Mouse (Mus musculus) CH12.LX (cell line): ENCODE data around the gene Senp7. TPM values are rescaled to one million over a fixed set of nuclear protein-coding genes. Genes with fewer than 3 reads are reported as not detected.

Experiments used
- DNase-seq: peaks from one replicate; pipeline ENCODE4 v3.0.0-alpha.2; 2013; ENCODE audit errors: extremely low read depth
- H3K27ac ChIP-seq: 2 replicates; pipeline ENCODE4 v1.5.1; 2012; ENCODE audit warnings: low read depth, mild to moderate bottlenecking, control low read depth, moderate library complexity; ENCODE audit not compliant: insufficient read depth
- H3K27me3 ChIP-seq: replicated peaks from 2 replicates; pipeline ENCODE3; 2012; ENCODE audit warnings: inconsistent platforms
- H3K36me3 ChIP-seq, 2 experiments: replicated peaks in 1 of 2; 2 replicates each; pipeline versions ENCODE3 to v1.6.1; 2012; ENCODE audit warnings: inconsistent platforms in 1 of 2, low read length in 1 of 2, mild to moderate bottlenecking in 1 of 2, mixed read lengths in 1 of 2, moderate library complexity in 1 of 2; ENCODE audit not compliant: control insufficient read depth in 1 of 2, insufficient read depth in 1 of 2
- H3K4me1 ChIP-seq, 2 experiments: 2 replicates each; pipeline ENCODE4 v1.6.1; 2012; ENCODE audit warnings: inconsistent platforms in 1 of 2, moderate library complexity in 1 of 2; ENCODE audit not compliant: insufficient read depth in 2 of 2, control insufficient read depth in 1 of 2
- H3K4me2 ChIP-seq: 2 replicates; pipeline ENCODE4 v1.6.1; 2012; ENCODE audit warnings: low read depth, mild to moderate bottlenecking, control low read depth; ENCODE audit not compliant: poor library complexity, insufficient read depth, severe bottlenecking
- H3K4me3 ChIP-seq, 3 experiments: fragments of 150-350 bp in 1 of 3; sonication (generic) in 1 of 3; replicated peaks in 1 of 3; 2 replicates each; pipeline versions ENCODE3 to v1.5.1; 2011 to 2012; ENCODE audit warnings: low read depth in 2 of 3, low read length in 2 of 3, mild to moderate bottlenecking in 2 of 3, moderate library complexity in 2 of 3, control low read depth in 1 of 3, improper control_type of control experiment in 1 of 3, inconsistent platforms in 1 of 3, mixed read lengths in 1 of 3; ENCODE audit not compliant: poor library complexity in 1 of 3
- H3K79me2 ChIP-seq: replicated peaks from 2 replicates; pipeline ENCODE4 v1.6.1; 2012; ENCODE audit warnings: mild to moderate bottlenecking, moderate library complexity; ENCODE audit not compliant: control insufficient read depth, poor library complexity, insufficient read depth, severe bottlenecking; ENCODE audit errors: extremely low read depth
- H3K9ac ChIP-seq: 2 replicates; pipeline ENCODE4 v1.6.1; 2012; ENCODE audit warnings: low read depth, mild to moderate bottlenecking, control low read depth, moderate library complexity; ENCODE audit not compliant: insufficient read depth
- H3K9me3 ChIP-seq: replicated peaks from 2 replicates; pipeline ENCODE3; 2012; ENCODE audit warnings: low read length, inconsistent platforms, mixed read lengths
- BHLHE40 ChIP-seq: IDR thresholded peaks from 2 replicates; pipeline ENCODE4 v1.6.1; 2011; ENCODE audit warnings: mild to moderate bottlenecking, low read depth, low read length, improper control_type of control experiment
- CHD2 ChIP-seq: IDR thresholded peaks from 2 replicates; pipeline ENCODE4 v1.6.1; 2011; ENCODE audit warnings: low read length, improper control_type of control experiment
- E2F4 ChIP-seq: IDR thresholded peaks from 2 replicates; pipeline ENCODE4 v1.6.1; 2011; ENCODE audit warnings: low read depth, low read length, improper control_type of control experiment; ENCODE audit not compliant: insufficient replicate concordance
- EP300 ChIP-seq: IDR thresholded peaks from 2 replicates; pipeline ENCODE4 v1.6.1; 2011; ENCODE audit warnings: low read length, improper control_type of control experiment
- MAFK ChIP-seq: IDR thresholded peaks from 2 replicates; pipeline ENCODE4 v1.6.1; 2011; ENCODE audit warnings: low read length, improper control_type of control experiment; ENCODE audit not compliant: insufficient replicate concordance
- MAX ChIP-seq: IDR thresholded peaks from 2 replicates; pipeline ENCODE4 v1.6.1; 2011; ENCODE audit warnings: low read length, improper control_type of control experiment
- MAZ ChIP-seq: IDR thresholded peaks from 2 replicates; pipeline ENCODE4 v1.6.1; 2012; ENCODE audit warnings: low read depth, mild to moderate bottlenecking, inconsistent platforms, low read length, improper control_type of control experiment, moderate library complexity
- MEF2A ChIP-seq: IDR thresholded peaks from 2 replicates; pipeline ENCODE4 v1.6.1; 2014; ENCODE audit warnings: low read depth, mild to moderate bottlenecking, inconsistent platforms, low read length, improper control_type of control experiment, borderline replicate concordance
- NELFE ChIP-seq: IDR thresholded peaks from 2 replicates; pipeline ENCODE4 v1.6.1; 2011; ENCODE audit warnings: low read depth, low read length, improper control_type of control experiment
- NRF1 ChIP-seq: IDR thresholded peaks from 2 replicates; pipeline ENCODE4 v1.6.1; 2014; ENCODE audit warnings: low read depth, mild to moderate bottlenecking, inconsistent platforms, low read length, improper control_type of control experiment, moderate library complexity
- POLR2AphosphoS2 ChIP-seq: IDR thresholded peaks from 2 replicates; pipeline ENCODE4 v1.6.1; 2011; ENCODE audit warnings: low read depth, low read length, improper control_type of control experiment
- TBP ChIP-seq: conservative IDR thresholded peaks from 2 replicates; pipeline ENCODE4 v1.6.1; 2011; ENCODE audit warnings: low read depth, low read length, improper control_type of control experiment
- UBTF ChIP-seq: IDR thresholded peaks from 2 replicates; pipeline ENCODE4 v1.6.1; 2012; ENCODE audit warnings: low read depth, mild to moderate bottlenecking, inconsistent platforms, low read length, improper control_type of control experiment, moderate library complexity
- USF2 ChIP-seq: conservative IDR thresholded peaks from 2 replicates; pipeline ENCODE4 v1.6.1; 2011; ENCODE audit warnings: low read depth, low read length, improper control_type of control experiment
- ZMIZ1 ChIP-seq: IDR thresholded peaks from 2 replicates; pipeline ENCODE4 v1.6.1; 2012; ENCODE audit warnings: low read depth, mild to moderate bottlenecking, inconsistent platforms, low read length, improper control_type of control experiment
- dilution Hi-C: fragments of 300-500 bp; cut with MboI; formaldehyde crosslinking; loops from 2 replicates; pipeline ENCODE4 v1.14.3; 2020; ENCODE audit warnings: low sequenced_read_pairs; ENCODE audit not compliant: extremely low pct_unique_long_range_greater_than_20kb, extremely low pct_ligation_motif_present
- in situ Hi-C: fragments of 300-500 bp; cut with MboI; formaldehyde crosslinking; loops from 3 replicates; pipeline ENCODE4 v1.14.3; 2019; ENCODE audit warnings: low sequenced_read_pairs, low pct_ligation_motif_present, low pct_unique_long_range_greater_than_20kb, mixed read lengths
- polyA plus RNA-seq: library from polyadenylated mRNA; unstranded; fragments of >175 nt; gene quantifications from 2 replicates; pipeline ENCODE4 v1.2.1, GENCODE M21; 2012; ENCODE audit warnings: low read depth; ENCODE audit not compliant: insufficient read length
- total RNA-seq, 2 experiments: library from RNA; depleted of rRNA; stranded (reverse); fragments of 300-350 nt in 1 of 2; fragments of >200 nt in 1 of 2; gene quantifications; 2 replicates each; pipeline ENCODE4 v1.2.3; 2012 to 2014

The Senp7 gene
- total and polyA plus RNA-seq, 3 experiments: 12.3 to 26.4 (median 15.5) TPM

GRCm38 (mm10) chr16:56074122-56074521 is 26.0 kb downstream of the Senp7 start:
- H3K4me3 ChIP-seq: no peak overlapping the region
- no peak overlapping the region for H3K9ac ChIP-seq
- no peak overlapping the region for H3K4me2 ChIP-seq
- in situ Hi-C loops: no loop called here
- no peaks in the 10 kb centered on the region for H3K9me3 ChIP-seq
- DNase-seq: no peak
- H3K36me3 ChIP-seq: peaks cover 0 to 9% of the 10 kb centered on the region in 2 experiments
- TF ChIP-seq UBTF (no peak), USF2 (no peak), TBP (no peak), CHD2 (0 out of 2 replicates have a peak, but pooled peaks have one; percentile 23), E2F4 (no peak), NELFE (no peak)
- H3K27me3 ChIP-seq: no peaks in the 10 kb centered on the region
- dilution Hi-C loops: no loop called here
- H3K79me2 ChIP-seq: peaks cover 4% of the 10 kb centered on the region
- H3K27ac ChIP-seq: no peak overlapping the region
- peaks cover 3 to 27% of the 10 kb centered on the region in 2 experiments; a peak in 3 of 4 replicates for H3K4me1 ChIP-seq

- H3K4me1 ChIP-seq: peaks cover 3 to 24% of the 10 kb centered on the region in 2 experiments; a peak in 3 of 4 replicates
- no peaks in the 10 kb centered on the region for H3K27me3 ChIP-seq
- H3K36me3 ChIP-seq: peaks cover 0 to 12% of the 10 kb centered on the region in 2 experiments
- dilution Hi-C loops: no loop called here
- DNase-seq: no peak
- H3K9ac ChIP-seq: peak overlapping the region; percentile 64; the same call in 1 of the 2 replicates
- in situ Hi-C loops: no loop called here
- H3K27ac ChIP-seq: no peak overlapping the region
- H3K79me2 ChIP-seq: peaks cover 4% of the 10 kb centered on the region
- no peaks in the 10 kb centered on the region for H3K9me3 ChIP-seq
- TF ChIP-seq CHD2 (no peak), POLR2AphosphoS2 (no peak), TBP (no peak), MEF2A (no peak), EP300 (no peak), MAX (no peak), ZMIZ1 (no peak), E2F4 (no peak), NELFE (no peak), MAZ (no peak), USF2 (no peak), BHLHE40 (no peak), NRF1 (no peak), MAFK (no peak)
- H3K4me3 ChIP-seq: no peak overlapping the region
- peak overlapping the region; percentile 45; the same call in 1 of the 2 replicates for H3K4me2 ChIP-seq
These were observed 26.4 kb downstream of the Senp7 start for GRCm38 (mm10) chr16:56074565-56074964.
